Comparison of ENCODE assay signal across 19 mouse cellular contexts in the genomic region with DNA sequence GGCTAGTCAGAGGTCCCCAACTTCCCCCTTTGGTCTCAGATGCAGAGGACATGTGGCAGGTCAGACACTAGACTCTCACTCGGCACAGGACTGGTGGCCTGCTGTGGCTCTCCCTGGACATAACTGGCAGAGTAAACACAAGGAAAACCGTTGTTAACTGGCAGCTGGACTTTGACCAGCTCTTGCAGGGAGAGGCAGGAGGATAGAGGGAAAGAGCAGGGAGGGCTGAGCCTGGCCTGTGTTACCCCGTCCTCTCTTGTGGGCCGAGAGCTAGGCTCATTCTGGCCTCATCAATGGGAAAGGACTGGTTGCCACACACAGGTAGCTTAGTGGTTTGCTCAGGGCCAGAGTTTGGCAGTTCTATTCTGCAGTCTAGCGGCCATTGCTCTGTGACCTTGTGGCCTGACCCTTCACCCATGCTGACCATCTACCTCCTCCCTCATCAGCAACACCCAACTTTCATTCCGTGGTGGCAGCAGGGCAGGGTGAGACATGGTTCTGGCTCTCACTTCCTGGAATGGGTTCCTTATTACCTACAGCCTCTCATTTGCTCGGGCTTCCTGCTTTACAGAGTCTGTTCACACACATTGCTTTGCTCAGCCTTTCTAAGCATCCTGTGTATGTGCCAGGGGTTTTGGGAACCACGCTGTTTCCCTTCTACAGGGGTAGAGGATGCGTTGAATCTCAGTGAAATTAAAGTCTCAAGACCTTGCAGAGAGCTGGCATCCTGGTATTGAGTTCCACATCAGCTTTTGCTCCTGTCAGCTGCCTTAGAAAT. TPM values are rescaled to one million over a fixed set of nuclear protein-coding genes. Genes with fewer than 3 reads are reported as not detected.
A peak's percentile ranks its signal among the peaks of the same experiment; 100 is the strongest.
DNase-seq lines count a peak whose midpoint lies in the region; ATAC-seq and TF ChIP-seq lines count a peak whose summit lies in the region.
"Had no signal": no experiment of that assay in that cellular context is flagged by ENCODE, and none has a peak within 500 bp of the region (broad histone marks: within the 10 kb centered on the region; RNA-seq: fewer than 3 reads in every experiment).

No protein-coding gene starts in this region.

- no peak overlapping the region for H3K4me2 ChIP-seq in kidney, embryonic 14.5 days (replicated peaks; ENCODE audit: low read depth, low read length)
- peak overlapping the region; percentile 30 for H3K4me2 ChIP-seq in intestine, embryonic 14.5 days (ENCODE audit: low read length)
- peak overlapping the region; percentile 27 for H3K4me2 ChIP-seq in stomach, embryonic 14.5 days (replicated peaks; ENCODE audit: low read depth, low read length)
- no peak overlapping the region for H3K4me2 ChIP-seq in forebrain, postnatal 0 days (ENCODE audit: low read depth)
- H3K4me2 ChIP-seq: lung, embryonic 14.5 days; neural tube, embryonic 15.5 days had no signal

- 71% methylated on average over 9 of the region's 9 CpGs for WGBS in kidney, embryonic 14.5 days
- WGBS in intestine, embryonic 14.5 days = 53% methylated on average over 9 of the region's 9 CpGs
- WGBS in stomach, embryonic 14.5 days = 56% methylated on average over 9 of the region's 9 CpGs
- WGBS in forebrain, postnatal 0 days = 75% methylated on average over 9 of the region's 9 CpGs

- 0 out of 2 replicates have a peak, but pooled peaks cover 4% of the 10 kb centered on the region for H3K4me1 ChIP-seq in kidney, embryonic 14.5 days (ENCODE audit: control insufficient read depth, insufficient read depth, low read length)
- no peaks in the 10 kb centered on the region for H3K4me1 ChIP-seq in intestine, embryonic 14.5 days (replicated peaks; ENCODE audit: control insufficient read depth, insufficient read depth, low read length)
- H3K4me1 ChIP-seq in stomach, embryonic 14.5 days (ENCODE audit: control insufficient read depth, insufficient read depth, low read length) = no peaks in the 10 kb centered on the region
- no peaks in the 10 kb centered on the region for H3K4me1 ChIP-seq in forebrain, postnatal 0 days (ENCODE audit: insufficient read depth)
- H3K4me1 ChIP-seq: neural tube, embryonic 15.5 days had no signal

- DNase-seq in kidney, adult 11 months = peak; percentile 70
- DNase-seq in intestine, embryonic 14.5 days (ENCODE audit: low spot score) = peak; percentile 59
- peak; percentile 68 to 85 for DNase-seq in kidney, postnatal 25 days
- DNase-seq in gastrocnemius, adult 18-20 months (ENCODE audit: low spot score) = no peak
- no peak for DNase-seq in ovary, postnatal 10 days (ENCODE audit: low spot score)
- no peak for DNase-seq in forebrain, postnatal 0 days
- DNase-seq: cerebellum, postnatal 10 days; heart, postnatal 10 days; layer of hippocampus, adult 9-11 months; left cerebral cortex, postnatal 4 days; lung, embryonic 14.5 days; right cerebral cortex, adult 18-20 months had no signal

- TF ChIP-seq CTCF in forebrain, postnatal 0 days (IDR thresholded peaks at IDR 0.05; ENCODE audit: low read depth) = no peak

- no peak overlapping the region for H3K4me3 ChIP-seq in kidney, embryonic 14.5 days (ENCODE audit: low read length)
- no peak overlapping the region for H3K4me3 ChIP-seq in intestine, embryonic 14.5 days (ENCODE audit: low read depth, low read length)
- H3K4me3 ChIP-seq in stomach, embryonic 14.5 days (ENCODE audit: low read depth, low read length) = no peak overlapping the region
- no peak overlapping the region for H3K4me3 ChIP-seq in forebrain, postnatal 0 days (ENCODE audit: low read depth, low read length)
- H3K4me3 ChIP-seq: neural tube, embryonic 15.5 days had no signal

- H3K9ac ChIP-seq in kidney, embryonic 14.5 days (ENCODE audit: low read depth, low read length) = no peak overlapping the region
- no peak overlapping the region for H3K9ac ChIP-seq in intestine, embryonic 14.5 days (ENCODE audit: low read length)
- no peak overlapping the region for H3K9ac ChIP-seq in stomach, embryonic 14.5 days (replicated peaks; ENCODE audit: low read depth, low read length)
- no peak overlapping the region for H3K9ac ChIP-seq in forebrain, postnatal 0 days
- H3K9ac ChIP-seq: lung, embryonic 14.5 days; neural tube, embryonic 15.5 days had no signal

- ATAC-seq in kidney, embryonic 14.5 days (ENCODE audit: low FRiP score, low TSS enrichment) = no peak
- no peak; the same call in 1 of the 2 replicates for ATAC-seq in intestine, embryonic 14.5 days (replicated peaks; ENCODE audit: low FRiP score, low TSS enrichment, low read depth)
- peak; percentile 62; the same call in 1 of the 2 replicates for ATAC-seq in stomach, embryonic 14.5 days (ENCODE audit: insufficient number of reproducible peaks, insufficient read depth, low FRiP score, low read depth)
- no peak for ATAC-seq in forebrain, postnatal 0 days
- ATAC-seq: hindbrain, embryonic 16.5 days had no signal

- H3K27me3 ChIP-seq in kidney, embryonic 14.5 days (ENCODE audit: control insufficient read depth, insufficient read depth, low read length) = no peaks in the 10 kb centered on the region
- no peaks in the 10 kb centered on the region for H3K27me3 ChIP-seq in intestine, embryonic 14.5 days (replicated peaks; ENCODE audit: control insufficient read depth, insufficient read depth, low read length)
- no peaks in the 10 kb centered on the region for H3K27me3 ChIP-seq in stomach, embryonic 14.5 days (ENCODE audit: control insufficient read depth, insufficient read depth, low read length)
- no peaks in the 10 kb centered on the region for H3K27me3 ChIP-seq in forebrain, postnatal 0 days (ENCODE audit: insufficient read depth, low read length)
- H3K27me3 ChIP-seq: neural tube, embryonic 15.5 days had no signal

- no peaks in the 10 kb centered on the region for H3K36me3 ChIP-seq in kidney, embryonic 14.5 days (ENCODE audit: control insufficient read depth, insufficient read depth, low read length)
- H3K36me3 ChIP-seq in intestine, embryonic 14.5 days (ENCODE audit: control insufficient read depth, insufficient read depth, low read length) = no peaks in the 10 kb centered on the region
- no peaks in the 10 kb centered on the region for H3K36me3 ChIP-seq in stomach, embryonic 14.5 days (ENCODE audit: control insufficient read depth, insufficient read depth, low read length)
- no peaks in the 10 kb centered on the region for H3K36me3 ChIP-seq in forebrain, postnatal 0 days (ENCODE audit: insufficient read depth)
- H3K36me3 ChIP-seq: neural tube, embryonic 15.5 days had no signal

- H3K27ac ChIP-seq in kidney, embryonic 14.5 days (ENCODE audit: low read depth, low read length) = no peak overlapping the region
- no peak overlapping the region for H3K27ac ChIP-seq in intestine, embryonic 14.5 days (ENCODE audit: low read depth)
- H3K27ac ChIP-seq in stomach, embryonic 14.5 days (ENCODE audit: low read length) = peak overlapping the region; percentile 52; the same call in 1 of the 2 replicates
- H3K27ac ChIP-seq in forebrain, postnatal 0 days (ENCODE audit: low read depth, low read length) = no peak overlapping the region
- H3K27ac ChIP-seq: neural tube, embryonic 15.5 days had no signal

- H3K9me3 ChIP-seq in kidney, embryonic 14.5 days (ENCODE audit: control insufficient read depth, low read length) = no peaks in the 10 kb centered on the region
- H3K9me3 ChIP-seq in intestine, embryonic 14.5 days (ENCODE audit: control insufficient read depth, low read length) = no peaks in the 10 kb centered on the region
- H3K9me3 ChIP-seq in stomach, embryonic 14.5 days (ENCODE audit: control insufficient read depth, low read depth, low read length) = no peaks in the 10 kb centered on the region
- no peaks in the 10 kb centered on the region for H3K9me3 ChIP-seq in forebrain, postnatal 0 days (ENCODE audit: low read length)
- H3K9me3 ChIP-seq: neural tube, embryonic 15.5 days had no signal

RNA-seq across cellular contexts. Expression of a gene that starts 1.7 kb away (rescaled TPM):
- 0.26 and 1.1 TPM in 2 replicates for polyA plus RNA-seq in kidney, embryonic 14.5 days (2014; fragmentation: Nextera tagmentation; extraction: Ambion mirVana)
- 22.3 and 23.2 TPM in 2 replicates for polyA plus RNA-seq in intestine, embryonic 14.5 days (2014; fragmentation: Nextera tagmentation; extraction: Ambion mirVana)
- polyA plus RNA-seq in stomach, embryonic 14.5 days (2014; fragmentation: Nextera tagmentation; extraction: Ambion mirVana) = 19.2 and 20.5 TPM in 2 replicates
- total RNA-seq in gastrocnemius, adult 18-20 months (2021) = not detected
- total RNA-seq in forebrain, postnatal 0 days (2014; rRNA removed) = not detected in 2 replicates
- not detected in 2 replicates for polyA plus RNA-seq in forebrain, postnatal 0 days (2015; fragmentation: Nextera tagmentation; extraction: Ambion mirVana)
- total RNA-seq: adrenal gland, adult 2 months; heart, postnatal 10 days; left cerebral cortex, postnatal 4 days had no signal
- polyA plus RNA-seq: adrenal gland, adult 2 months; embryonic facial prominence, embryonic 11.5 days; hindbrain, embryonic 16.5 days; neural tube, embryonic 15.5 days had no signal

RNA-seq across cellular contexts. Expression of a gene that starts 20.4 kb away (rescaled TPM):
- polyA plus RNA-seq in kidney, embryonic 14.5 days (2014; fragmentation: Nextera tagmentation; extraction: Ambion mirVana) = not detected in 2 replicates
- polyA plus RNA-seq in intestine, embryonic 14.5 days (2014; fragmentation: Nextera tagmentation; extraction: Ambion mirVana) = 0.22 TPM in 1 of 2 replicates, not detected in the other
- 0.31 TPM in 1 of 2 replicates, not detected in the other for polyA plus RNA-seq in stomach, embryonic 14.5 days (2014; fragmentation: Nextera tagmentation; extraction: Ambion mirVana)
- 1 to 10 TPM; 1.2 to 1.7 TPM for total RNA-seq in gastrocnemius, adult 18-20 months (2021)
- 0.38 TPM in 1 of 2 replicates, not detected in the other for total RNA-seq in forebrain, postnatal 0 days (2014; rRNA removed)
- 0.28 and 0.47 TPM in 2 replicates for polyA plus RNA-seq in forebrain, postnatal 0 days (2015; fragmentation: Nextera tagmentation; extraction: Ambion mirVana)
- total RNA-seq: heart, postnatal 10 days; left cerebral cortex, postnatal 4 days; megakaryocyte progenitor cell, adult 5-6 weeks had no signal
- polyA plus RNA-seq: embryonic facial prominence, embryonic 11.5 days; hindbrain, embryonic 16.5 days; neural tube, embryonic 15.5 days had no signal

Comparison
In these comparisons a context has a peak if more than half of its experiments do, and no peak if none do; other contexts are left out.
1. DNase-seq: peak in kidney, adult 11 months (single experiment), intestine, embryonic 14.5 days (single experiment) and kidney, postnatal 25 days (2 of 2); none in gastrocnemius, adult 18-20 months (single experiment), ovary, postnatal 10 days (single experiment) and forebrain, postnatal 0 days (single experiment).
2. H3K4me2 ChIP-seq: peak in intestine, embryonic 14.5 days (single experiment) and stomach, embryonic 14.5 days (single experiment); none in kidney, embryonic 14.5 days (single experiment) and forebrain, postnatal 0 days (single experiment).